Mouse (Mus musculus) kidney, postnatal 0 days (tissue): ENCODE measurements around the gene Myom3. TPM values are rescaled to one million over a fixed set of nuclear protein-coding genes. Genes with fewer than 3 reads are reported as not detected.
A peak's percentile ranks its signal among the peaks of the same experiment; 100 is the strongest.

Experiments used
- ATAC-seq: fragments of 200-750 bp; cut with Nextera tagmentation; replicated peaks from 2 replicates; pipeline ENCODE4 v1.8.0; 2017; ENCODE audit warnings: low read depth, moderate number of reproducible peaks, moderate TSS enrichment, moderate library complexity; ENCODE audit not compliant: low FRiP score
- DNase-seq: peaks from one replicate; pipeline ENCODE4 v3.0.0-alpha.2; 2016; ENCODE audit warnings: low spot score
- H3K27ac ChIP-seq: fragments of 300-500 bp; sonication (generic); 2 replicates; pipeline ENCODE4 v1.5.1; 2014; ENCODE audit warnings: mild to moderate bottlenecking
- H3K27me3 ChIP-seq: fragments of 300-500 bp; sonication (generic); 2 replicates; pipeline ENCODE4 v1.6.1; 2014; ENCODE audit warnings: low read length, mixed read lengths; ENCODE audit not compliant: insufficient read depth
- H3K36me3 ChIP-seq: fragments of 300-500 bp; sonication (generic); 2 replicates; pipeline ENCODE4 v1.6.1; 2014; ENCODE audit warnings: low read length, mixed read lengths; ENCODE audit not compliant: insufficient read depth
- H3K4me1 ChIP-seq: fragments of 300-500 bp; sonication (generic); replicated peaks from 2 replicates; pipeline ENCODE4 v1.6.1; 2014; ENCODE audit warnings: antibody characterized with exemption, low read length, mixed read lengths; ENCODE audit not compliant: insufficient read depth
- H3K4me2 ChIP-seq: fragments of 300-500 bp; sonication (generic); 2 replicates; pipeline ENCODE4 v1.6.1; 2014; ENCODE audit warnings: mild to moderate bottlenecking, low read length, moderate library complexity, mixed read lengths
- H3K4me3 ChIP-seq: fragments of 300-500 bp; sonication (generic); replicated peaks from 2 replicates; pipeline ENCODE4 v1.5.1; 2014; ENCODE audit warnings: low read depth, low read length
- H3K9ac ChIP-seq: fragments of 300-500 bp; sonication (generic); 2 replicates; pipeline ENCODE4 v1.6.1; 2014; ENCODE audit warnings: low read depth, low read length
- H3K9me3 ChIP-seq: fragments of 300-500 bp; sonication (generic); replicated peaks from 2 replicates; pipeline ENCODE4 v1.6.1; 2016; ENCODE audit warnings: low read length, inconsistent platforms, mixed read lengths
- CTCF ChIP-seq: IDR thresholded peaks from 2 replicates; pipeline ENCODE4 v1.5.1; 2016; ENCODE audit warnings: antibody characterized with exemption, low read depth, mild to moderate bottlenecking, moderate library complexity
- WGBS: fragments of 180-500 bp; shearing (Covaris S2); extraction: QIAGEN DNeasy Blood & Tissue Kit; methylation state at CpG from one replicate; pipeline ENCODE4 v1.1.7; 2014; 5-methylcytosine and 5-hydroxymethylcytosine counted together
- polyA plus RNA-seq: library from polyadenylated mRNA; unstranded; fragments of >200 nt; fragmentation: Nextera tagmentation; extraction: Ambion mirVana; gene quantifications from 2 replicates; pipeline ENCODE4 v1.2.1, GENCODE M21; 2015

The Myom3 gene
- polyA plus RNA-seq, 1 experiment from 2014 or later: 0.39 TPM

- Histone ChIP-seq H3K27ac (no peak overlapping the region), H3K27me3 (no peaks in the 10 kb centered on the region), H3K4me2 (no peak overlapping the region), H3K9me3 (no peaks in the 10 kb centered on the region), H3K36me3 (no peaks in the 10 kb centered on the region), H3K4me3 (no peak overlapping the region), H3K9ac (no peak overlapping the region), H3K4me1 (no peaks in the 10 kb centered on the region)
- TF ChIP-seq CTCF: no peak
- DNase-seq (no peak), ATAC-seq (no peak; the same call in 1 of the 2 replicates)
- WGBS: 55% methylated on average over 8 of the region's 8 CpGs
These were observed 15.0 kb downstream of the Myom3 start for GRCm38 (mm10) chr4:135774496-135774895.

GRCm38 (mm10) chr4:135776850-135777249, 17.3 kb downstream of the Myom3 start:
- H3K4me3 ChIP-seq: no peak overlapping the region
- H3K9ac ChIP-seq: no peak overlapping the region
- DNase-seq: no peak
- ATAC-seq: no peak
- 85% methylated on average over 4 of the region's 4 CpGs for WGBS
- no peaks in the 10 kb centered on the region for H3K4me1 ChIP-seq
- TF ChIP-seq CTCF: no peak
- no peaks in the 10 kb centered on the region for H3K36me3 ChIP-seq
- H3K9me3 ChIP-seq: no peaks in the 10 kb centered on the region
- no peak overlapping the region for H3K27ac ChIP-seq
- H3K27me3 ChIP-seq: no peaks in the 10 kb centered on the region
- no peak overlapping the region for H3K4me2 ChIP-seq

GRCm38 (mm10) chr4:135779661-135780060, 20.1 kb downstream of the Myom3 start:
- ATAC-seq (no peak), DNase-seq (no peak)
- Histone ChIP-seq H3K27me3 (no peaks in the 10 kb centered on the region), H3K27ac (no peak overlapping the region), H3K36me3 (no peaks in the 10 kb centered on the region), H3K4me2 (no peak overlapping the region), H3K4me3 (no peak overlapping the region), H3K9me3 (no peaks in the 10 kb centered on the region), H3K9ac (no peak overlapping the region), H3K4me1 (no peaks in the 10 kb centered on the region)
- 52% methylated on average over 9 of the region's 9 CpGs for WGBS
- TF ChIP-seq CTCF: no peak

DNA sequence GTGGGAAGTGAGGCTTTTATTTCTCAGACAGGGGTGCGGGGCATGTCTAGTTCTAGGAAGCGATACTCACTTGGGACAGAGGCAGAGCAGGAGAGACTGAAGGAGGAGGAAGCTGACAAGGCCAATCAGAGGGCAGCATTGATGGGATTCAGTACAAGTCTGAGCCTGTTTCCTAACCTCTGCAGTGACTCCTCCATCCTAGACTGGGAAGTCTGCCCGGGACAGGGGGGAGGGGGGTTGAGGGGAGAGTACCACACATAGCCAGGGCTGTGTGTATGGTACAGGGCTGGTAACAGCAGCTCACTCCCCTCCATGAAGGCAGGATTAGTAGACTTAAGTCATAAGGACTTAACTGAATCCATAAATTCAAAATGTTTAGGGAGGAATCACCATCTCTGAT, 20.7 kb downstream of the Myom3 start:
- Histone ChIP-seq H3K36me3 (no peaks in the 10 kb centered on the region), H3K9ac (no peak overlapping the region), H3K4me2 (no peak overlapping the region), H3K4me1 (no peaks in the 10 kb centered on the region), H3K9me3 (no peaks in the 10 kb centered on the region), H3K4me3 (no peak overlapping the region), H3K27ac (no peak overlapping the region), H3K27me3 (no peaks in the 10 kb centered on the region)
- ATAC-seq (peak; percentile 59; the same call in 1 of the 2 replicates), DNase-seq (peak; percentile 36)
- 42% methylated on average over 3 of the region's 3 CpGs for WGBS
- TF ChIP-seq CTCF: no peak

- no peak overlapping the region for H3K27ac ChIP-seq
- H3K4me1 ChIP-seq: 0 out of 2 replicates have a peak, but pooled peaks cover 3% of the 10 kb centered on the region
- H3K36me3 ChIP-seq: no peaks in the 10 kb centered on the region
- no peak overlapping the region for H3K9ac ChIP-seq
- no peak for TF ChIP-seq CTCF
- WGBS: 73% methylated on average over 5 of the region's 5 CpGs
- H3K4me2 ChIP-seq: no peak overlapping the region
- H3K9me3 ChIP-seq: no peaks in the 10 kb centered on the region
- H3K4me3 ChIP-seq: no peak overlapping the region
- ATAC-seq (no peak), DNase-seq (no peak)
- H3K27me3 ChIP-seq: no peaks in the 10 kb centered on the region
These were observed 21.8 kb downstream of the Myom3 start for GRCm38 (mm10) chr4:135781304-135781703.

- no peaks in the 10 kb centered on the region for H3K27me3 ChIP-seq
- no peaks in the 10 kb centered on the region for H3K36me3 ChIP-seq
- no peak for TF ChIP-seq CTCF
- H3K4me3 ChIP-seq: no peak overlapping the region
- no peak for ATAC-seq
- H3K27ac ChIP-seq: peak overlapping the region; percentile 54
- 59% methylated on average over 5 of the region's 5 CpGs for WGBS
- H3K9ac ChIP-seq: no peak overlapping the region
- H3K4me2 ChIP-seq: no peak overlapping the region
- DNase-seq: no peak
- H3K4me1 ChIP-seq: peaks cover 3% of the 10 kb centered on the region; the same call in 1 of the 2 replicates
- no peaks in the 10 kb centered on the region for H3K9me3 ChIP-seq
These were observed 27.1 kb downstream of the Myom3 start for GRCm38 (mm10) chr4:135786581-135786980.

DNA sequence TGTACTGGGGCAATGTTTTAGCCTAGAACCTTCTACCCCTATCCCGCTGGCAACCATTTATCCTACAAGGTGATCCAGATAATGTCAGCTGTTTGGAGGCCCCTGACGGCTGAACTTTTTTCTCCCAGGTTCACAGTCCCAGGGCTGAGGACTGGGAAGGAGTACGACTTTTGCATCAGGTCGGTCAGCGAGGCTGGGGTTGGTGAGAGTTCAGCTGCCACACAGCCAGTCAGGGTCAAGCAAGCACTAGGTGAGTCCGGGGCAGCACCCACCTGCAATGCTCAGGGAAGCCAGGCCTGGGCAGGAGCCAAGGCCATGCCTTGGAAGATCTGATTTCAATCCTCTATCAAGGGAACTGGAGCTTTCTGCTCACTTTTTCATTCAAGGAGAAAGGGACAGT, 27.8 kb downstream of the Myom3 start:
- no peaks in the 10 kb centered on the region for H3K27me3 ChIP-seq
- no peaks in the 10 kb centered on the region for H3K9me3 ChIP-seq
- DNase-seq: no peak
- H3K36me3 ChIP-seq: no peaks in the 10 kb centered on the region
- no peak overlapping the region for H3K4me3 ChIP-seq
- H3K9ac ChIP-seq: no peak overlapping the region
- 0 out of 2 replicates have a peak, but pooled peaks have one; percentile 42 for ATAC-seq
- no peak for TF ChIP-seq CTCF
- peaks cover 3% of the 10 kb centered on the region; the same call in 1 of the 2 replicates for H3K4me1 ChIP-seq
- no peak overlapping the region for H3K4me2 ChIP-seq
- 0 out of 2 replicates have a peak overlapping the region, but pooled peaks have one; percentile 25 for H3K27ac ChIP-seq
- WGBS: 67% methylated on average over 6 of the region's 6 CpGs
